Mouse (Mus musculus) intestine, postnatal 0 days (tissue): Measurements from ENCODE around the gene Nadsyn1. TPM values are rescaled to one million over a fixed set of nuclear protein-coding genes. Genes with fewer than 3 reads are reported as not detected.

Experiments used
- ATAC-seq: fragments of 200-750 bp; cut with Nextera tagmentation; 2 replicates; pipeline ENCODE4 v1.8.0; 2017; ENCODE audit warnings: mild to moderate bottlenecking, moderate TSS enrichment, moderate library complexity
- H3K27ac ChIP-seq: fragments of 300-500 bp; sonication (generic); 2 replicates; pipeline ENCODE4 v1.5.1; 2014; ENCODE audit warnings: mild to moderate bottlenecking, low read depth, low read length, moderate library complexity
- H3K27me3 ChIP-seq: fragments of 300-500 bp; sonication (generic); replicated peaks from 2 replicates; pipeline ENCODE4 v1.6.1; 2014; ENCODE audit warnings: low read length, mixed read lengths; ENCODE audit not compliant: control insufficient read depth, insufficient read depth
- H3K36me3 ChIP-seq: fragments of 300-500 bp; sonication (generic); 2 replicates; pipeline ENCODE4 v1.6.1; 2014; ENCODE audit warnings: mild to moderate bottlenecking, moderate library complexity; ENCODE audit not compliant: control insufficient read depth, insufficient read depth
- H3K4me1 ChIP-seq: fragments of 300-500 bp; sonication (generic); replicated peaks from 2 replicates; pipeline ENCODE4 v1.6.1; 2014; ENCODE audit warnings: antibody characterized with exemption, low read length, mixed read lengths; ENCODE audit not compliant: control insufficient read depth, insufficient read depth
- H3K4me2 ChIP-seq: fragments of 300-500 bp; sonication (generic); replicated peaks from 2 replicates; pipeline ENCODE4 v1.6.1; 2014; ENCODE audit warnings: low read depth, mild to moderate bottlenecking, moderate library complexity
- H3K4me3 ChIP-seq: fragments of 300-500 bp; sonication (generic); 2 replicates; pipeline ENCODE4 v1.5.1; 2014; ENCODE audit warnings: low read depth, low read length
- H3K9ac ChIP-seq: fragments of 300-500 bp; sonication (generic); 2 replicates; pipeline ENCODE4 v1.6.1; 2014; ENCODE audit warnings: mild to moderate bottlenecking, low read depth, low read length
- H3K9me3 ChIP-seq: fragments of 300-500 bp; sonication (generic); 2 replicates; pipeline ENCODE4 v1.6.1; 2016; ENCODE audit warnings: mixed run types; ENCODE audit not compliant: control insufficient read depth
- CTCF ChIP-seq: sonication (generic); IDR thresholded peaks from 2 replicates; pipeline ENCODE4 v1.5.1; 2016; ENCODE audit warnings: low read depth, mild to moderate bottlenecking, control low read depth, antibody characterized with exemption, moderate library complexity
- WGBS: fragments of 180-500 bp; shearing (Covaris S2); extraction: QIAGEN DNeasy Blood & Tissue Kit; methylation state at CpG from one replicate; pipeline ENCODE4 v1.1.7; 2014; 5-methylcytosine and 5-hydroxymethylcytosine counted together
- microRNA-seq: library from miRNA; unstranded; fragments of <30 nt; microRNA quantifications from one replicate; pipeline ENCODE4, GENCODE M21; 2016
- polyA plus RNA-seq: library from polyadenylated mRNA; unstranded; fragments of >200 nt; fragmentation: Nextera tagmentation; extraction: Ambion mirVana; gene quantifications from 2 replicates; pipeline ENCODE4 v1.2.1, GENCODE M21; 2015

Nadsyn1 gene
- polyA plus RNA-seq, 1 experiment from 2014 or later = 24.8 TPM

DNA sequence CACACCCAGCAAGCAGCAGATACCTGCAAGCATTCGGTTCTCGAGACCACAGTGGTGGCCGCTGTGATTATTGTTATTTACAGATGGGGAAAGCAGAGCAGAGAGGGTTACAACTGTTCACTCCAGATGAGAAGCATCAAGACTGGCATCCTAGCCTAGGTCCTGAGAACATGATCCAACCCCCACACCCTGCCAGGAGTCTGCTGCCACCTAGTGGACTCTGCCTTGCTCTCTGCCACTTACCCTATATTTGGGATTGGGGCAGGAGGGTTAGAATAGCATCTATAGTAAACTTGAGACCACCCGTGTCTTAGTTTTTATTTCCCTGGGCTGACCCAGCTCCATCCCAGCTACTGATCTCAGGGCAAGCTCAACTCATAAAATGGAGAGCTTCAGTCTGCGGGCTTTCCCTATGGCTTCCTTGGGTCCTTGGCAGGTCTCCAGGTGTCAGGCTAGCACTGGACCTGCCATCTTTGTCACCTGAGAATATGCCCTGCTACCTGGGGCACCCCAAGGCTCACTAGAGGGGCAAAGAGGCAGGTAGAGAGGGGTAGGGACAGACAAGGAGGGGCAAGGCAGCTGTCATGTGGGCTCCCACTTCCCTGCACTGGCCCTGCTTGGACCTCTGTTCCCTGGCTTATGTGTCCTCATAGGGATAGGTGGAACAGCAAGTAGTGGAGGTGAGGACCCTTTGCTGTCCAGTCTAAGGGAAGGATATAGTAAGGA is 68.5 kb downstream of the Nadsyn1 start:
- no peaks in the 10 kb centered on the region for H3K36me3 ChIP-seq
- H3K9me3 ChIP-seq = no peaks in the 10 kb centered on the region
- H3K4me1 ChIP-seq = peaks cover 4% of the 10 kb centered on the region; the same call in 1 of the 2 replicates
- no peak overlapping the region for H3K9ac ChIP-seq
- no peak for ATAC-seq
- H3K4me3 ChIP-seq = no peak overlapping the region
- WGBS = 36% methylated on average over 5 of the region's 5 CpGs
- no peak overlapping the region for H3K27ac ChIP-seq
- no peak overlapping the region for H3K4me2 ChIP-seq
- TF ChIP-seq CTCF = peak; percentile 92
- H3K27me3 ChIP-seq = peaks cover 15% of the 10 kb centered on the region; the same call in 1 of the 2 replicates

GRCm38 (mm10) chr7:143752606-143753005 is 70.0 kb downstream of the Nadsyn1 start:
- H3K9me3 ChIP-seq = no peaks in the 10 kb centered on the region
- no peak overlapping the region for H3K4me3 ChIP-seq
- WGBS = 79% methylated on average over 3 of the region's 3 CpGs
- H3K4me1 ChIP-seq = peaks cover 4% of the 10 kb centered on the region; the same call in 1 of the 2 replicates
- TF ChIP-seq CTCF = no peak
- H3K9ac ChIP-seq = no peak overlapping the region
- 0 out of 2 replicates have a peak overlapping the region, but pooled peaks have one; percentile 3 for H3K4me2 ChIP-seq
- peaks cover 15% of the 10 kb centered on the region; the same call in 1 of the 2 replicates for H3K27me3 ChIP-seq
- no peak for ATAC-seq
- H3K27ac ChIP-seq = no peak overlapping the region
- no peaks in the 10 kb centered on the region for H3K36me3 ChIP-seq

GRCm38 (mm10) chr7:143752056-143752455 is 70.6 kb downstream of the Nadsyn1 start:
- Histone ChIP-seq H3K9ac (no peak overlapping the region), H3K4me2 (0 out of 2 replicates have a peak overlapping the region, but pooled peaks have one; percentile 3), H3K4me3 (no peak overlapping the region), H3K27ac (no peak overlapping the region), H3K9me3 (no peaks in the 10 kb centered on the region), H3K36me3 (no peaks in the 10 kb centered on the region), H3K27me3 (peaks cover 15% of the 10 kb centered on the region; the same call in 1 of the 2 replicates), H3K4me1 (peaks cover 1% of the 10 kb centered on the region; the same call in 1 of the 2 replicates)
- 47% methylated on average over 4 of the region's 4 CpGs for WGBS
- no peak for TF ChIP-seq CTCF
- ATAC-seq = peak; percentile 61

DNA sequence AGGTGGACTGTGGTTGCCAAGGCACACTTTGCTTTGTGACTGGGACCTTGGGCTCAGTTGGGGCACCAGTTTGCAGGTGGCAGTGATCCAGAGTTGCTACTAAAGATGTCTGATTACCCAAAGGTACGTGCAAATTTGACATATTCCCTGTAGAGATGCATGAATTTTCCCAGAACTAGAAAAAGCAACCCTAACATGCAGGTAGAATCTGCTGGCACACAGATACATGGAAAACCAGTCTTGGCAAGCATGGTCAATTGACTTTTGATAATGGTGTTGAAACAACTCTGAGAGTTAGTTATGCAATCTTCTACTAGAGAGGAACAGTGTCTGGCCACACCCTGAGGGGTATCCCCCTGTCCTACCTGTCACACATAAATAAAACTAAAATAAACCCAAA is 71.3 kb downstream of the Nadsyn1 start:
- H3K4me2 ChIP-seq = no peak overlapping the region
- ATAC-seq = no peak
- H3K9ac ChIP-seq = no peak overlapping the region; the same call in 1 of the 2 replicates
- no peaks in the 10 kb centered on the region for H3K36me3 ChIP-seq
- 67% methylated on average over 1 of the region's 1 CpGs for WGBS
- peaks cover 13% of the 10 kb centered on the region; the same call in 1 of the 2 replicates for H3K27me3 ChIP-seq
- H3K27ac ChIP-seq = no peak overlapping the region
- no peak overlapping the region for H3K4me3 ChIP-seq
- no peaks in the 10 kb centered on the region; the same call in 1 of the 2 replicates for H3K4me1 ChIP-seq
- no peak for TF ChIP-seq CTCF
- no peaks in the 10 kb centered on the region for H3K9me3 ChIP-seq

GRCm38 (mm10) chr7:143749045-143749444 is 73.6 kb downstream of the Nadsyn1 start:
- no peak for ATAC-seq
- Histone ChIP-seq H3K9ac (no peak overlapping the region), H3K27ac (no peak overlapping the region), H3K4me2 (no peak overlapping the region), H3K4me3 (no peak overlapping the region), H3K27me3 (no peaks in the 10 kb centered on the region), H3K4me1 (no peaks in the 10 kb centered on the region), H3K9me3 (no peaks in the 10 kb centered on the region), H3K36me3 (no peaks in the 10 kb centered on the region)
- 78% methylated on average over 3 of the region's 3 CpGs for WGBS
- TF ChIP-seq CTCF = no peak

GRCm38 (mm10) chr7:143748041-143748868 is 74.4 kb downstream of the Nadsyn1 start:
- no peaks in the 10 kb centered on the region for H3K36me3 ChIP-seq
- no peaks in the 10 kb centered on the region for H3K4me1 ChIP-seq
- no peak overlapping the region for H3K27ac ChIP-seq
- TF ChIP-seq CTCF = peak; percentile 93
- H3K9me3 ChIP-seq = no peaks in the 10 kb centered on the region
- H3K4me3 ChIP-seq = no peak overlapping the region
- WGBS = 3% methylated on average over 16 of the region's 16 CpGs
- H3K9ac ChIP-seq = no peak overlapping the region
- peak overlapping the region; percentile 50 for H3K4me2 ChIP-seq
- peak; percentile 41 for ATAC-seq
- H3K27me3 ChIP-seq = no peaks in the 10 kb centered on the region

Small RNAs within 50 kb of the gene (microRNA-seq; reads per million reads assigned to microRNA genes)
- not detected for gene Gm22064

Other genes with a start within 250 kb of the Nadsyn1 start
- gene Cars, start 222.8 kb downstream of the Nadsyn1 start, polyA plus RNA-seq = 19.3 and 21.1 TPM in 2 replicates
- 0.27 TPM in 2 replicates for gene Tnfrsf26, start 194.1 kb downstream of the Nadsyn1 start, polyA plus RNA-seq
- 2.7 and 3.1 TPM in 2 replicates for gene Tnfrsf22, start 173.2 kb downstream of the Nadsyn1 start, polyA plus RNA-seq
- gene Tnfrsf23, start 137.0 kb downstream of the Nadsyn1 start, polyA plus RNA-seq = 5.1 and 6.3 TPM in 2 replicates
- 11.3 and 13.1 TPM in 2 replicates for gene Osbpl5, start 65.9 kb downstream of the Nadsyn1 start, polyA plus RNA-seq
- not detected in 2 replicates for gene Mrgprg, start 55.9 kb downstream of the Nadsyn1 start, polyA plus RNA-seq
- 1.0 and 1.5 TPM in 2 replicates for gene Mrgpre, start 38.3 kb downstream of the Nadsyn1 start, polyA plus RNA-seq
- gene Dhcr7, start 296 bp upstream of the Nadsyn1 start, polyA plus RNA-seq = 30.4 and 31.2 TPM in 2 replicates
- gene Gm498, start 44.0 kb upstream of the Nadsyn1 start, polyA plus RNA-seq = not detected in 2 replicates
- gene Shank2, start 179.1 kb upstream of the Nadsyn1 start, polyA plus RNA-seq = 0.68 and 0.74 TPM in 2 replicates